Mouse (Mus musculus): ENCODE data around the gene Olfr67. TPM values are rescaled to one million over a fixed set of nuclear protein-coding genes. Genes with fewer than 3 reads are reported as not detected.
"Not testable (repeated sequence)": the region's sequence is repeated elsewhere in the genome, so short reads cannot be mapped to it uniquely, and the experiment has no call there.

Gene Olfr67
- polyA plus RNA-seq (2016; fragmentation: Nextera tagmentation; extraction: Ambion mirVana) = not detected in 2 replicates

- Histone ChIP-seq H3K36me3 (replicated peaks) (no peaks in the 10 kb centered on the region), H3K9ac (no peak within 1 kb of the TSS), H3K27ac (no peak within 1 kb of the TSS), H3K4me1 (no peaks in the 10 kb centered on the region), H3K4me2 (no peak within 1 kb of the TSS), H3K9me3 (no peaks in the 10 kb centered on the region), H3K4me3 (replicated peaks) (no peak within 1 kb of the TSS), H3K27me3 (no peaks in the 10 kb centered on the region)
- no peak for ATAC-seq (ENCODE audit: low FRiP score)
- 87% methylated on average over 3 of the region's 3 CpGs for WGBS
Observed at GRCm38 (mm10) chr7:103791721-103792120, at the start of gene Olfr67. Gene Olfr67 (minus strand): TSS chr7:103791821.

- Histone ChIP-seq H3K9me3 (no peaks in the 10 kb centered on the region), H3K9ac (no peak within 1 kb of the TSS), H3K4me1 (no peaks in the 10 kb centered on the region), H3K4me3 (replicated peaks) (no peak within 1 kb of the TSS), H3K27me3 (no peaks in the 10 kb centered on the region), H3K36me3 (replicated peaks) (no peaks in the 10 kb centered on the region), H3K27ac (no peak within 1 kb of the TSS), H3K4me2 (no peak within 1 kb of the TSS)
- no peak for ATAC-seq (ENCODE audit: low FRiP score)
- 75% methylated on average over 3 of the region's 3 CpGs for WGBS
Observed at GRCm38 (mm10) chr7:103840268-103840667, 48.6 kb upstream of the Olfr67 start, which contains the start of gene Hbb-bh2. Gene Hbb-bh2 (minus strand): TSS chr7:103840520.

- H3K36me3 ChIP-seq (replicated peaks) = no peaks in the 10 kb centered on the region
- H3K4me2 ChIP-seq = no peak within 1 kb of the TSS
- H3K9me3 ChIP-seq = no peaks in the 10 kb centered on the region
- no peak within 1 kb of the TSS for H3K9ac ChIP-seq
- H3K4me3 ChIP-seq (replicated peaks) = no peak within 1 kb of the TSS
- WGBS = 84% methylated on average over 4 of the region's 4 CpGs
- H3K27me3 ChIP-seq = no peaks in the 10 kb centered on the region
- no peak for ATAC-seq (ENCODE audit: low FRiP score)
- H3K4me1 ChIP-seq = no peaks in the 10 kb centered on the region
- H3K27ac ChIP-seq = no peak within 1 kb of the TSS
Observed at GRCm38 (mm10) chr7:103827808-103828207, 36.2 kb upstream of the Olfr67 start, which contains the start of gene Hbb-bs. Gene Hbb-bs (minus strand): TSS chr7:103828096.

- H3K4me3 ChIP-seq (replicated peaks); ATAC-seq (ENCODE audit: low FRiP score); H3K4me2 ChIP-seq; H3K9me3 ChIP-seq; H3K27me3 ChIP-seq; H3K36me3 ChIP-seq (replicated peaks); H3K9ac ChIP-seq; H3K27ac ChIP-seq; H3K4me1 ChIP-seq: not testable (repeated sequence)
- no CpG with 5 or more reads among the region's 2 CpGs for WGBS
Observed at GRCm38 (mm10) chr7:103827139-103827538, 35.5 kb upstream of the Olfr67 start.

- H3K9me3 ChIP-seq = no peaks in the 10 kb centered on the region
- no peaks in the 10 kb centered on the region for H3K27me3 ChIP-seq
- no peak overlapping the region for H3K9ac ChIP-seq
- 64% methylated on average over 3 of the region's 3 CpGs for WGBS
- no peak for ATAC-seq (ENCODE audit: low FRiP score)
- H3K27ac ChIP-seq = no peak overlapping the region
- H3K4me3 ChIP-seq (replicated peaks) = no peak overlapping the region
- H3K36me3 ChIP-seq (replicated peaks) = no peaks in the 10 kb centered on the region
- H3K4me2 ChIP-seq = no peak overlapping the region
- no peaks in the 10 kb centered on the region for H3K4me1 ChIP-seq
Observed at GRCm38 (mm10) chr7:103826255-103826887, 34.8 kb upstream of the Olfr67 start.

- no peaks in the 10 kb centered on the region for H3K27me3 ChIP-seq
- no peak overlapping the region for H3K4me2 ChIP-seq
- no peak overlapping the region for H3K27ac ChIP-seq
- H3K9me3 ChIP-seq = no peaks in the 10 kb centered on the region
- H3K4me3 ChIP-seq (replicated peaks) = no peak overlapping the region
- ATAC-seq (ENCODE audit: low FRiP score) = no peak
- no peaks in the 10 kb centered on the region for H3K36me3 ChIP-seq (replicated peaks)
- H3K4me1 ChIP-seq = no peaks in the 10 kb centered on the region
- WGBS = 94% methylated on average over 3 of the region's 3 CpGs
- H3K9ac ChIP-seq = no peak overlapping the region
Observed at GRCm38 (mm10) chr7:103825536-103826254, 34.1 kb upstream of the Olfr67 start.

- H3K9me3 ChIP-seq = no peaks in the 10 kb centered on the region
- WGBS = 85% methylated on average over 2 of the region's 2 CpGs
- H3K4me1 ChIP-seq = no peaks in the 10 kb centered on the region
- ATAC-seq (ENCODE audit: low FRiP score) = no peak
- no peaks in the 10 kb centered on the region for H3K27me3 ChIP-seq
- no peak overlapping the region for H3K9ac ChIP-seq
- no peak overlapping the region for H3K27ac ChIP-seq
- H3K4me2 ChIP-seq = no peak overlapping the region
- H3K4me3 ChIP-seq (replicated peaks) = no peak overlapping the region
- no peaks in the 10 kb centered on the region for H3K36me3 ChIP-seq (replicated peaks)
Observed at GRCm38 (mm10) chr7:103824597-103824996, 33.0 kb upstream of the Olfr67 start.

GRCm38 (mm10) chr7:103815085-103815484 lies 23.5 kb upstream of the Olfr67 start:
- not testable (repeated sequence) for H3K27me3 ChIP-seq; H3K4me3 ChIP-seq (replicated peaks); H3K9ac ChIP-seq; ATAC-seq (ENCODE audit: low FRiP score); H3K9me3 ChIP-seq; H3K27ac ChIP-seq; H3K4me2 ChIP-seq; H3K36me3 ChIP-seq (replicated peaks); H3K4me1 ChIP-seq
- WGBS = 71% methylated on average over 1 of the region's 2 CpGs

- ATAC-seq (ENCODE audit: low FRiP score) = no peak
- Histone ChIP-seq H3K9ac (no peak within 1 kb of the TSS), H3K4me2 (no peak within 1 kb of the TSS), H3K4me1 (no peaks in the 10 kb centered on the region), H3K9me3 (no peaks in the 10 kb centered on the region), H3K27ac (no peak within 1 kb of the TSS), H3K36me3 (replicated peaks) (no peaks in the 10 kb centered on the region), H3K27me3 (no peaks in the 10 kb centered on the region), H3K4me3 (replicated peaks) (no peak within 1 kb of the TSS)
- 84% methylated on average over 3 of the region's 3 CpGs for WGBS
Observed at GRCm38 (mm10) chr7:103813766-103814165, 22.1 kb upstream of the Olfr67 start, which contains the start of gene Hbb-bt. Gene Hbb-bt (minus strand): TSS chr7:103813996.

- not testable (repeated sequence) for ATAC-seq (ENCODE audit: low FRiP score); H3K4me2 ChIP-seq; H3K36me3 ChIP-seq (replicated peaks); H3K4me3 ChIP-seq (replicated peaks); H3K4me1 ChIP-seq; H3K27ac ChIP-seq; H3K27me3 ChIP-seq; H3K9ac ChIP-seq; H3K9me3 ChIP-seq
- no CpG with 5 or more reads among the region's 3 CpGs for WGBS
Observed at GRCm38 (mm10) chr7:103813152-103813551, 21.5 kb upstream of the Olfr67 start.

GRCm38 (mm10) chr7:103812174-103812573 lies 20.6 kb upstream of the Olfr67 start:
- no peak for ATAC-seq (ENCODE audit: low FRiP score)
- 65% methylated on average over 1 of the region's 1 CpGs for WGBS
- H3K9ac ChIP-seq = no peak overlapping the region

GRCm38 (mm10) chr7:103811223-103811845 lies 19.7 kb upstream of the Olfr67 start:
- no peak overlapping the region for H3K4me3 ChIP-seq (replicated peaks)
- no peaks in the 10 kb centered on the region for H3K4me1 ChIP-seq
- no peak overlapping the region for H3K4me2 ChIP-seq
- H3K9me3 ChIP-seq = no peaks in the 10 kb centered on the region
- H3K27me3 ChIP-seq = no peaks in the 10 kb centered on the region
- no peak for ATAC-seq (ENCODE audit: low FRiP score)
- no peak overlapping the region for H3K9ac ChIP-seq
- no peak overlapping the region for H3K27ac ChIP-seq
- no peaks in the 10 kb centered on the region for H3K36me3 ChIP-seq (replicated peaks)
- WGBS = 69% methylated on average over 1 of the region's 1 CpGs

More at GRCm38 (mm10) chr7:103812174-103812573, 20.6 kb upstream of the Olfr67 start:
- Histone ChIP-seq H3K9me3 (no peaks in the 10 kb centered on the region), H3K4me2 (no peak overlapping the region), H3K27me3 (no peaks in the 10 kb centered on the region), H3K36me3 (replicated peaks) (no peaks in the 10 kb centered on the region), H3K4me1 (no peaks in the 10 kb centered on the region), H3K27ac (no peak overlapping the region), H3K4me3 (replicated peaks) (no peak overlapping the region)
